Mouse (Mus musculus) left cerebral cortex, adult 18-20 months (tissue): ENCODE measurements around the gene Amph. TPM values are rescaled to one million over a fixed set of nuclear protein-coding genes. Genes with fewer than 3 reads are reported as not detected.
"Not testable (repeated sequence)": the region's sequence is repeated elsewhere in the genome, so short reads cannot be mapped to it uniquely, and the experiment has no call there.

Experiments used
- DNase-seq, 2 experiments: peaks; one replicate each; pipeline ENCODE4 v3.0.0; 2021 to 2022; ENCODE audit warnings: low spot score in 2 of 2, mixed read lengths in 1 of 2
- long read RNA-seq, 2 experiments: library from polyadenylated mRNA; stranded (forward); transcript quantifications; one replicate each; pipeline ENCODE4 v2.0.0; 2021
- total RNA-seq, 2 experiments: library from RNA; stranded (reverse); gene quantifications; 2 replicates each; pipeline ENCODE4 v1.2.3; 2021

Amph gene
- 100 to 1,000 TPM; 208 to 216 TPM for total RNA-seq
- long read RNA-seq, experiment 1, transcript Amph-204 (21 exons, 3,224 nt): major isoform, 74 of 213 reads
- long read RNA-seq, experiment 1, transcript Amph-201 (21 exons, 3,367 nt): minor isoform, 49 of 213 reads
- long read RNA-seq, experiment 1, partial matches to known transcripts: 69 of 213 reads
- long read RNA-seq, experiment 1, other reads (novel, unspliced or antisense): 21 of 213 reads
- long read RNA-seq, experiment 2, transcript Amph-201 (21 exons, 3,367 nt): minor isoform, 34 of 150 reads
- long read RNA-seq, experiment 2, transcript Amph-204 (21 exons, 3,224 nt): major isoform, 51 of 150 reads
- long read RNA-seq, experiment 2, partial matches to known transcripts: 49 of 150 reads
- long read RNA-seq, experiment 2, other reads (novel, unspliced or antisense): 16 of 150 reads

- peak; percentile 86 to 93 for DNase-seq
Measured at GRCm38 (mm10) chr13:18948171-18949028, at the start of gene Amph. Gene Amph, plus strand, starts transcription at chr13:18948205.

DNA sequence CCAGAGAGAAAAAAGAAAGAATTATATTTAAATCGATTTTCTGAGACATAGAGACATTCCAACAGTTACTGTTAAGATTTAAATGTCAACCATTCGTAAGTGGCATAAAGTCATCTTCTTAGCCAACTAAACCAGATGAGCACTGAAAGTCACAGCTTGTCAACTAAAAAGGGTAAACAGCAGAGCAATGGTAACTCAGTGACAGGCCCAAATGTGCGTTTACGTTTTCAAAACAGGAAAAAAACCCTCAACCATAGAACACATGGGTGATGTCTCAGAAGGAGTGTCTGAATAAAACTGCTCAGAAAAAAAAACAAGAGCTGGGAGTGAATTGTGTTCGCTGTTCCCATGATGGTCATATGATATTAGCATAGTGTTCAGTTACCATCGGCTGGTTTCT lies 44.4 kb upstream of the Amph start:
- no peak for DNase-seq

DNA sequence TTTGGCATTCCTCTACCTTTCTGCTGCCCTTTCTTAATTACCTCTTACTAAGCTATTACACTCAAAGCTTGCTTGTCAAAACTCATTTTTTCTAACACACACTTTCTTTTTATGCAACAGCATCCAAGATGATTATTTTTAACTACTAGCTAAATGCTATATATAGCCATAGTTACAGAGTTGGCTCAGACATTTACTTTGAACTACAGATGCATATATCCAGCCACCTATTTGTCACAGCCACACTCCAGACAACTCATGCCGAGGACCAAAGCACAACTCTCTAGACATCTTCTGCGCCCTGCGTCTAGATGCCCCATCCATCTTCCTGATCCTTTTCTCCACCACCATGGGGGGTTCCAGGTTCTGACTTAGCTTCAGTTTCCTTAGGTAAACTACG lies 33.2 kb upstream of the Amph start:
- no peak for DNase-seq

DNA sequence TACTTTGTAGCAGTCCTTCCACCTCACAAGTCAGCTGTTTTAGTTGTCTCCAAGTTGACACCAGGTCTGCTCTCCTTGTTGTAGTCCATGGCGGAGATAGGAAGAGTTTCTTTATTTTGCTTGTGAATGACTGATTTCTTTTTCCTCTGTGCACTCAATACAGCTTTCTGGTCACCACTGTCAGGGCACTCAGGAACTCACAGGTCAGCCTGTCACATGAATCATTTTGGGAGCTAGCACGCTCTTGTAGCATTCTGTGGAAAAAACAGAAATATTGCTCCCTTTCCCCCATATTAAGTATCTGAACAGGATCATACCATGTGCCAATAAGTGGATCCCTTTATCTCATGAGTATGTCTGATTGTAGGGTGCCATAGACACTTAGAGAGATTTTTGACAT lies 14.8 kb upstream of the Amph start:
- not testable (repeated sequence) for DNase-seq

DNA sequence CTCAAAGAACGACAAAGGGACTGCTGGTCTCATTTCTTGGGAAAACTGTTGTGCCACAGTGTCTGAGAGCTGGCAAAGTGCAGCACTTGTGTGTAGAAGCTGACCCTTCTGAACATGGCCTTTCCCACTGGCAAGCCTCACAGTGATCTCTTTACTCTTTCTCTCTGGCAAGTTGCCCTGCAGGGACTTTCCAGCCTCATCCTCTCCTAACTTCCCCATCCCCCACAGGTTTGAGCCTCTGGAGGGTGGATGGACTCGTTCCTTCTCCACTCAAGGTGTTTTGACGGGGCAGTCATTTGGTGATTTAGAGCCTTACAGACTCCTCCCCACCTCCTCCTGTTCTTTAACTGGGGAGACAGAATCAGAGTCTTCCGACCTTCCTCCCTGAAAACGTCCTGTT lies 319 bp upstream of the Amph start:
- DNase-seq: no peak

DNA sequence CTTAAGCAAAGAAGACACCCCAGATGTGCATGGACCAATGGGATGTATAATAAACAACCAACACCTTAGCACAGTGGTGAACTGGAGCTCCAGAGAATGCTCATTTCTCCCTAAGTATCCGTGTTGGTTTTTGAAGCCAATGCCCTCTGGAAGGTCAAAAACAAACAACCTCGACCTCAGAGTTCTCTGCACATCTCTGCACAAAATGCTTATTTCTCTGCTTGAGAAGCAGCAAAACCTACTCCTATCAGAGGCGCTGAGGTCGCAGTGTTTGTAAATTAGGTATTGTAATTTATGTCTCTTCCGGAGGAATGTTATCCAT lies 985 bp downstream of the Amph start:
- no peak for DNase-seq

DNA sequence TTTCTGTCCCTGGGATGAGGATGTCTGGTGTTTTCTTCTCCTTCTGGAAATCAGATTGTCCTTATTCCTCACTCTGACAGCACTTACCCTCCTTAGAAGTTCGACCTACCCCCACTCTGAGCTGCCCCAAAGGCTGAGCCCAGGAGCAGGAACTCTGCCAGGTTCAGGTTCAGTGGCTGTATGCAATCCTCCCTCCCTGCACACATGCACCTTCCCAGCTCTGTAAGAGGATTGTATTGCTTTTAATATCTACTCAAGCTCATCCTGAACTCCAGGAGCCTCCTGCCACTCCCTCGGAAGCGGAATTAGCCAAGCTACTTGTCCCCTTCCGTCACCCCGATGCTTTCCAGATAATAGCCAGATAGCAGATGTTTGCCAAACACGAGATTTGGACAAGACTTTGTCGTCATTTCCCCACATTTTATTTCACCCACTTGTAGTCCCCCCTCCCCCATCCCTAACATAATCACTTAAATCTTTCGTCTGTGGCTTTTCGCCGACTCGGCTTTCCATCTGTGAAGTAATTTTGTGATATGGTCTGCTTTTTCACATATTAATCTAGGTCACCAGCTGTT lies 1.7 kb downstream of the Amph start:
- peak in 1 of 2 experiments; percentile 15 for DNase-seq

- DNase-seq: no peak
Measured at GRCm38 (mm10) chr13:18953575-18953974, 5.6 kb downstream of the Amph start.

DNA sequence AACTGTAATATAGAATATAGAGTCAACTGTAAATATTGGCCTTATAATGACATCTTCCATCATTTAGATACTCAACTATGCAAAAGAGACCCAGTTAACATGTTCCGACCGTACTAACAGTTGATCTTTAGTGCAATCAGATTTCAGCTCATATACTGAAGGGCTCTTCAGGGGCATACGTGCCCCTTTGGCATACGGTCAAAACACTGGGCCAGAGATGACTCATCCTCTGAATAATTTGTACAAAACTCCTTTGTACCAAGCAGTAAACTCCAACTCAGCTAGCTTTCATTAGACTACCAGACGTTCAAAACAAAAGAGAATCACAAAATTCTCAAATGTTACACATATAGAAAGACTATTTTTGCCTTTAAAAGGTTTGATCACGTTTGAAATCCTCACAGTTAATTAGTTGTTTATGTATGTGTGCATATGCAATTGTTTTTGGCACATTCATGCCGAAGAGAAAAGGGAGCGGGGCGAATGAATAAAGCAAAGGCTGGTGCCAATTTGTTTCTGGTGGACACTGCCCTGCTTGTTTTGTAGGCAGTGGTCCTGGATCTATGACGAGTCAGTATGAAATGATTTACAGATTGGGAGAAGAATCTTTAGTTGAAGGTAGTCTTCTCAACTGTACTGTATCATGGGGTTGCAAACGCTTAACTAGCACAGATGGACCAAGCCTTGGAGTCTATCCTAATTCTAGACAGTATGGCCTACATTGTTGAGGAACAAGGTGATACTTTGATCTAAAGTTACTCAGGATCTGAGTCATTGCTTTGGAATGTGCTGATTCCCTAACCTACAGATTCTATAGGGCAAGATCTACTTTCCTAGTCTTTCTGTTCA lies 8.3 kb downstream of the Amph start:
- no peak for DNase-seq

DNA sequence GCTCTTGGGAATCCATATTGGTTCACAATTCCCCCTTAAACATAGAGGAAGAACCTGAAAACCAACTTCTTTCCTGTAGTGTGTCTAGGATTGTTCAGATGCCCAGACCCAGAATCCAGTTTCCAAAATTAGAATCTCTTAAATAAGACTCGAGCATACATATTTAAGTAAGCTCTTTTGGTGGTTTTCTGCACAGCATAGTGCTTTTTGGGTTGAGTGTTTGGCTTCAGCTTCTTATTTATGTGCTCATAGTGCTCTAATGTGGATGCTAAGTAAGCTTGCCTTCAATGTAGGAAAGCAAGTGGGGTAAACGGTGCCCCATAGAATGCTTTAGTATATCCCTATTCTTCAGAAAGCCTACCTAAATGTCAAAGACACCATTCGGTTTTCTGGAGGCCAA lies 9.0 kb downstream of the Amph start:
- no peak for DNase-seq

- no peak for DNase-seq
Measured at GRCm38 (mm10) chr13:18972571-18972970, 24.6 kb downstream of the Amph start.

GRCm38 (mm10) chr13:18974351-18974750 lies 26.3 kb downstream of the Amph start:
- no peak for DNase-seq

GRCm38 (mm10) chr13:18987266-18987665 lies 39.3 kb downstream of the Amph start:
- no peak for DNase-seq

- no peak for DNase-seq
Measured at GRCm38 (mm10) chr13:18988323-18988722, 40.3 kb downstream of the Amph start.

DNA sequence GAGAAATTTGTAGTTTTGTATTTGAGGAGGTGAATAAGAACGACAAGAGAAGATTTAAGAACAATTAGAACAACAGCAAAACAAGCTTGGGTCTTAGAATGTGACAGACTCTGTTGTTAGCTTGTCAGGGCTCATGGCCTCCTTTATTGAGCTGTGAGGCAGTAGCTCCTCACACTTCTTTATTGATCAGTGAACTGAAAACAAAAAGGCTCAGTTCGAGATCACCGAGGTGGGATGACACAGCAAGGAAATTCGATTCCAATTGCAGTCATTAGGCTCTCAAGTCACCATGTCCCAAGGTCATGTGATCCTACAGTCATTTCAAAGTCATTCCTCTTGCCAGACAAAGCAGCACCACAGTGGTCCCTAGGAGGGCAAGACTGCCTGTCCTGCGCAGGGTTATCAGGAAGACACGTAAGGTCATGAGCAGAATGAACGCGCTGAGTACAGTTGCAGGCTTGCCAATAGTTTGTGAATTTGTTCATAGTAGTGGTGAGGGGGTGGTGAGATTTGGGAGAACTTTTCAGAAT lies 41.2 kb downstream of the Amph start:
- DNase-seq: no peak

GRCm38 (mm10) chr13:19002502-19002901 lies 54.5 kb downstream of the Amph start:
- DNase-seq: peak; percentile 59 to 61

DNA sequence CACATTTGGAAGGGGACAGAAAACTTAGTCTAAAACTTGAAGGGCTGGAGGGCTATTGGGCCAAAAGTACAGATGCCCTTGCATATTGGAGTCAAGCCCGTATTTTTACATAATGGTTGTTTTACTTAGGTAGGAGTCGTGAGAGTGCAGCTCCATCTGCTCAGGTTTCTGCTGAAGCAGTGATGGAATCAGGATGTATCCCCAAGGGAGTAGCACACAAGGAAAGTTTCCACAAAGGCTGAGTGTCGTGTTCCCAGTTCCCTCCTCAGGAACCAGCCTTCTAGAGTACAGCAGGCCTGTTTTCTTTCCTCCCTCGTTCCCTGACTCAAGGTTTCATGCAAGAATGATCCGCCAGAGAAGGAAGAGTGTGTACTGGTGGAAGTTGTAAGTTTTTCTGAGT lies 56.4 kb downstream of the Amph start:
- DNase-seq: no peak

DNA sequence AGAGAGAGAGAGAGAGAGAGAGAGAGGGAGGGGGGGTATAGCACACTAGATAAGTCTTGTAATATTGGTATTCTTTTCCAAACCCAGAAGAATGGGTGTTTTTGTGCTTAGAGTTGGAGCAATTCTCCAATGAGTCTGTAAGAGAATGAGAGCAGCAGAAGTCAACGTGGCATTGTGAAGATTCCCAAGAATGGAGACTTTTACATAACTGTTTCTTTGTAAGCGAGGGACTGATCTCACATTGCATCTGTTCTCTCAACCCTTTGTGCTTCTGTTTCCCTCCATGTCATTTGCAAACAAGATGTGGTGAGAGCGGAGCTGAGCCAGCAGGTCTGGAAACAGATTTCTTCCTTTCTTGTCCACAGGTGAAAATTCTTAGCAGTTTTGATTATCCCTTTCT lies 60.4 kb downstream of the Amph start:
- DNase-seq: no peak

- no peak for DNase-seq
Measured at GRCm38 (mm10) chr13:19014825-19015375, 66.9 kb downstream of the Amph start.

GRCm38 (mm10) chr13:19021529-19021928 lies 73.5 kb downstream of the Amph start:
- DNase-seq: no peak

- no peak for DNase-seq
Measured at GRCm38 (mm10) chr13:19022310-19022709, 74.3 kb downstream of the Amph start.
